Mouse (Mus musculus) lung, postnatal 0 days (tissue): ENCODE data around the gene Stag3.

Source experiments
- CTCF ChIP-seq: IDR thresholded peaks from 2 replicates; pipeline ENCODE4 v1.5.1; 2016; ENCODE audit warnings: antibody characterized with exemption, mild to moderate bottlenecking
- EP300 ChIP-seq: IDR thresholded peaks from 2 replicates; pipeline ENCODE4 v1.6.1; 2016; ENCODE audit warnings: antibody characterized with exemption, mild to moderate bottlenecking, control low read depth

GRCm38 (mm10) chr5:138262001-138262400, 18.0 kb upstream of the Stag3 start:
- no peak for TF ChIP-seq CTCF
- TF ChIP-seq EP300, result no peak
